Mouse (Mus musculus): ENCODE results near the gene Vsig1. TPM values are rescaled to one million over a fixed set of nuclear protein-coding genes. Genes with fewer than 3 reads are reported as not detected.

Vsig1 gene
- polyA plus RNA-seq, 1 experiment, result not detected

GRCm38 (mm10) chrX:140953618-140954017, 46.2 kb downstream of the Vsig1 start:
- Histone ChIP-seq H3K4me1 (ENCODE audit: control insufficient read depth) (peaks cover 25% of the 10 kb centered on the region), H3K27me3 (ENCODE audit: control insufficient read depth) (peaks cover 2% of the 10 kb centered on the region; the same call in 1 of the 2 replicates), H3K36me3 (ENCODE audit: control insufficient read depth) (peaks cover 61% of the 10 kb centered on the region), H3K4me3 (replicated peaks) (peak overlapping the region; percentile 84), H3K9me3 (ENCODE audit: control insufficient read depth, low read length) (no peaks in the 10 kb centered on the region)
- TF ChIP-seq TAL1 (IDR thresholded peaks at IDR 0.05; ENCODE audit: low read length) (peak; percentile 56; the same call in 2 of the 3 replicates), GATA1 (IDR thresholded peaks at IDR 0.05; ENCODE audit: low read length) (peak; percentile 72)

GRCm38 (mm10) chrX:140956272-140956940, 49.0 kb downstream of the Vsig1 start, which contains the start of the genes Psmd10 and Atg4a:
TSS of gene Psmd10 (minus strand) at chrX:140956728.
TSS of gene Atg4a (plus strand) at chrX:140956907.
- Histone ChIP-seq H3K27me3 (ENCODE audit: control insufficient read depth) (peaks cover 2% of the 10 kb centered on the region; the same call in 1 of the 2 replicates), H3K4me1 (ENCODE audit: control insufficient read depth) (peaks cover 25% of the 10 kb centered on the region), H3K36me3 (ENCODE audit: control insufficient read depth) (peaks cover 41% of the 10 kb centered on the region), H3K4me3 (replicated peaks) (peak within 1 kb of the TSS; percentile 84), H3K9me3 (ENCODE audit: control insufficient read depth, low read length) (no peaks in the 10 kb centered on the region)
- no peak for TF ChIP-seq GATA1 (IDR thresholded peaks at IDR 0.05; ENCODE audit: low read length)
- no peak for TF ChIP-seq TAL1 (IDR thresholded peaks at IDR 0.05; ENCODE audit: low read length)

- H3K9me3 ChIP-seq (ENCODE audit: control insufficient read depth, low read length), result no peaks in the 10 kb centered on the region
- H3K4me3 ChIP-seq (replicated peaks), result peak overlapping the region; percentile 84
- peaks cover 25% of the 10 kb centered on the region for H3K4me1 ChIP-seq (ENCODE audit: control insufficient read depth)
- peaks cover 35% of the 10 kb centered on the region for H3K36me3 ChIP-seq (ENCODE audit: control insufficient read depth)
- peaks cover 2% of the 10 kb centered on the region; the same call in 1 of the 2 replicates for H3K27me3 ChIP-seq (ENCODE audit: control insufficient read depth)
- TF ChIP-seq GATA1 (IDR thresholded peaks at IDR 0.05; ENCODE audit: low read length), result no peak
- TF ChIP-seq TAL1 (IDR thresholded peaks at IDR 0.05; ENCODE audit: low read length), result no peak
Observed at GRCm38 (mm10) chrX:140956959-140957358, 49.6 kb downstream of the Vsig1 start.

- Histone ChIP-seq H3K4me3 (replicated peaks) (no peak overlapping the region), H3K36me3 (ENCODE audit: control insufficient read depth) (peaks cover 2% of the 10 kb centered on the region), H3K27me3 (ENCODE audit: control insufficient read depth) (0 out of 2 replicates have a peak, but pooled peaks cover 4% of the 10 kb centered on the region), H3K4me1 (ENCODE audit: control insufficient read depth) (peaks cover 5% of the 10 kb centered on the region), H3K9me3 (ENCODE audit: control insufficient read depth, low read length) (no peaks in the 10 kb centered on the region)
- TF ChIP-seq GATA1 (IDR thresholded peaks at IDR 0.05; ENCODE audit: low read length), result no peak
- no peak for TF ChIP-seq TAL1 (IDR thresholded peaks at IDR 0.05; ENCODE audit: low read length)
Observed at GRCm38 (mm10) chrX:140978943-140979342, 71.5 kb downstream of the Vsig1 start.

GRCm38 (mm10) chrX:140979546-140979945, 72.1 kb downstream of the Vsig1 start:
- no peak for TF ChIP-seq GATA1 (IDR thresholded peaks at IDR 0.05; ENCODE audit: low read length)
- peaks cover 2% of the 10 kb centered on the region for H3K36me3 ChIP-seq (ENCODE audit: control insufficient read depth)
- no peak overlapping the region for H3K4me3 ChIP-seq (replicated peaks)
- H3K4me1 ChIP-seq (ENCODE audit: control insufficient read depth), result peaks cover 5% of the 10 kb centered on the region
- 0 out of 2 replicates have a peak, but pooled peaks cover 4% of the 10 kb centered on the region for H3K27me3 ChIP-seq (ENCODE audit: control insufficient read depth)
- H3K9me3 ChIP-seq (ENCODE audit: control insufficient read depth, low read length), result no peaks in the 10 kb centered on the region

- TF ChIP-seq TAL1 (IDR thresholded peaks at IDR 0.05; ENCODE audit: low read length), result no peak
- TF ChIP-seq GATA1 (IDR thresholded peaks at IDR 0.05; ENCODE audit: low read length), result no peak
- Histone ChIP-seq H3K36me3 (ENCODE audit: control insufficient read depth) (no peaks in the 10 kb centered on the region), H3K4me3 (replicated peaks) (no peak overlapping the region), H3K27me3 (ENCODE audit: control insufficient read depth) (0 out of 2 replicates have a peak, but pooled peaks cover 4% of the 10 kb centered on the region), H3K9me3 (ENCODE audit: control insufficient read depth, low read length) (no peaks in the 10 kb centered on the region), H3K4me1 (ENCODE audit: control insufficient read depth) (peaks cover 5% of the 10 kb centered on the region)
Observed at GRCm38 (mm10) chrX:140980163-140980562, 72.8 kb downstream of the Vsig1 start.

GRCm38 (mm10) chrX:140983206-140983960, 76.0 kb downstream of the Vsig1 start:
- TF ChIP-seq TAL1 (IDR thresholded peaks at IDR 0.05; ENCODE audit: low read length) (no peak), GATA1 (IDR thresholded peaks at IDR 0.05; ENCODE audit: low read length) (no peak)
- peaks cover 14% of the 10 kb centered on the region for H3K36me3 ChIP-seq (ENCODE audit: control insufficient read depth)
- no peak overlapping the region for H3K4me3 ChIP-seq (replicated peaks)
- H3K4me1 ChIP-seq (ENCODE audit: control insufficient read depth), result peaks cover 5% of the 10 kb centered on the region
- H3K27me3 ChIP-seq (ENCODE audit: control insufficient read depth), result 0 out of 2 replicates have a peak, but pooled peaks cover 4% of the 10 kb centered on the region
- no peaks in the 10 kb centered on the region for H3K9me3 ChIP-seq (ENCODE audit: control insufficient read depth, low read length)

- TF ChIP-seq GATA1 (IDR thresholded peaks at IDR 0.05; ENCODE audit: low read length) (no peak), TAL1 (IDR thresholded peaks at IDR 0.05; ENCODE audit: low read length) (no peak)
- Histone ChIP-seq H3K27me3 (ENCODE audit: control insufficient read depth) (0 out of 2 replicates have a peak, but pooled peaks cover 4% of the 10 kb centered on the region), H3K9me3 (ENCODE audit: control insufficient read depth, low read length) (no peaks in the 10 kb centered on the region), H3K4me3 (replicated peaks) (no peak overlapping the region), H3K4me1 (ENCODE audit: control insufficient read depth) (peaks cover 5% of the 10 kb centered on the region), H3K36me3 (ENCODE audit: control insufficient read depth) (peaks cover 23% of the 10 kb centered on the region)
Observed at GRCm38 (mm10) chrX:140984795-140985194, 77.4 kb downstream of the Vsig1 start.

GRCm38 (mm10) chrX:140985256-140985655, 77.8 kb downstream of the Vsig1 start:
- H3K36me3 ChIP-seq (ENCODE audit: control insufficient read depth), result peaks cover 28% of the 10 kb centered on the region
- TF ChIP-seq GATA1 (IDR thresholded peaks at IDR 0.05; ENCODE audit: low read length) (no peak), TAL1 (IDR thresholded peaks at IDR 0.05; ENCODE audit: low read length) (no peak)
- H3K4me1 ChIP-seq (ENCODE audit: control insufficient read depth), result peaks cover 5% of the 10 kb centered on the region
- H3K9me3 ChIP-seq (ENCODE audit: control insufficient read depth, low read length), result no peaks in the 10 kb centered on the region
- H3K27me3 ChIP-seq (ENCODE audit: control insufficient read depth), result 0 out of 2 replicates have a peak, but pooled peaks cover 4% of the 10 kb centered on the region
- no peak overlapping the region for H3K4me3 ChIP-seq (replicated peaks)

Other genes starting within 250 kb of the Vsig1 start
- gene Mid2, start 243.0 kb upstream of the Vsig1 start, polyA plus RNA-seq (2012), result not detected in 2 replicates
- not detected in 2 replicates for gene Tex13b, start 94.2 kb upstream of the Vsig1 start, polyA plus RNA-seq (2012)
- gene Psmd10, start 49.1 kb downstream of the Vsig1 start, polyA plus RNA-seq (2012), result 0.33 and 0.36 TPM in 2 replicates
- gene Atg4a, start 49.3 kb downstream of the Vsig1 start, polyA plus RNA-seq (2012), result 0.52 and 0.74 TPM in 2 replicates

All from erythroblast, embryonic 14.5 days (primary cell).